Mouse (Mus musculus) MEL (cell line): Measurements from ENCODE around the gene Aldh16a1. TPM values are rescaled to one million over a fixed set of nuclear protein-coding genes. Genes with fewer than 3 reads are reported as not detected.

ENCODE experiments used
- DNase-seq: peaks from one replicate; pipeline ENCODE4 v3.0.0; 2011; ENCODE audit warnings: low read depth, low spot score
- H3K27ac ChIP-seq: 2 replicates; pipeline ENCODE4 v1.5.1; 2012; ENCODE audit warnings: low read depth, mild to moderate bottlenecking, control low read depth, low read length, moderate library complexity; ENCODE audit not compliant: control insufficient read depth
- H3K27me3 ChIP-seq, 2 experiments: fragments of 150-350 bp in 1 of 2; sonication (generic) in 1 of 2; 2 replicates each; pipeline ENCODE4 v1.6.1; 2012; ENCODE audit warnings: low read length in 2 of 2, mild to moderate bottlenecking in 2 of 2, improper control_type of control experiment in 1 of 2, moderate library complexity in 1 of 2; ENCODE audit not compliant: insufficient read depth in 2 of 2, control insufficient read depth in 1 of 2
- H3K36me3 ChIP-seq, 2 experiments: 2 replicates each; pipeline ENCODE4 v1.6.1; 2012 to 2014; ENCODE audit warnings: low read length in 2 of 2, improper control_type of control experiment in 1 of 2, inconsistent platforms in 1 of 2, mild to moderate bottlenecking in 1 of 2; ENCODE audit not compliant: insufficient read depth in 2 of 2, control insufficient read depth in 1 of 2
- H3K4me1 ChIP-seq, 2 experiments: fragments of 150-350 bp in 1 of 2; sonication (generic) in 1 of 2; 2 replicates each; pipeline ENCODE4 v1.6.1; 2012; ENCODE audit warnings: low read length in 2 of 2, improper control_type of control experiment in 1 of 2, mild to moderate bottlenecking in 1 of 2; ENCODE audit not compliant: insufficient read depth in 2 of 2, control insufficient read depth in 1 of 2
- H3K4me3 ChIP-seq, 2 experiments: fragments of 150-350 bp in 1 of 2; sonication (generic) in 1 of 2; 2 replicates each; pipeline ENCODE4 v1.5.1; 2012; ENCODE audit warnings: low read depth in 2 of 2, low read length in 2 of 2, mild to moderate bottlenecking in 2 of 2, moderate library complexity in 2 of 2, control low read depth in 1 of 2, improper control_type of control experiment in 1 of 2; ENCODE audit not compliant: control insufficient read depth in 1 of 2, insufficient read depth in 1 of 2
- H3K79me2 ChIP-seq: 2 replicates; pipeline ENCODE4 v1.6.1; 2012; ENCODE audit warnings: mild to moderate bottlenecking, low read length, moderate library complexity; ENCODE audit not compliant: control insufficient read depth, poor library complexity, insufficient read depth
- H3K9ac ChIP-seq: 2 replicates; pipeline ENCODE4 v1.6.1; 2012; ENCODE audit warnings: low read depth, mild to moderate bottlenecking, control low read depth, low read length, moderate library complexity; ENCODE audit not compliant: control insufficient read depth, poor library complexity, severe bottlenecking
- H3K9me3 ChIP-seq: fragments of 150-350 bp; sonication (generic); replicated peaks from 2 replicates; pipeline ENCODE4 v1.6.1; 2012; ENCODE audit warnings: mild to moderate bottlenecking, low read length, improper control_type of control experiment, moderate library complexity; ENCODE audit not compliant: insufficient read depth
- GATA1 ChIP-seq: IDR thresholded peaks from 2 replicates; pipeline ENCODE4 v1.6.1; 2011; ENCODE audit warnings: low read depth, low read length, improper control_type of control experiment
- MEF2A ChIP-seq: IDR thresholded peaks from 2 replicates; pipeline ENCODE4 v1.6.1; 2014; ENCODE audit warnings: low read depth, mild to moderate bottlenecking, inconsistent platforms, low read length, improper control_type of control experiment; ENCODE audit not compliant: poor library complexity, insufficient replicate concordance, severe bottlenecking; ENCODE audit errors: extremely low read depth
- MYC ChIP-seq: IDR thresholded peaks from 2 replicates; pipeline ENCODE4 v1.6.1; 2011; ENCODE audit warnings: low read depth, mild to moderate bottlenecking, low read length, improper control_type of control experiment, moderate library complexity
- NRF1 ChIP-seq: IDR thresholded peaks from 2 replicates; pipeline ENCODE4 v1.6.1; 2014; ENCODE audit warnings: low read depth, mild to moderate bottlenecking, inconsistent platforms, low read length, improper control_type of control experiment, moderate library complexity; ENCODE audit not compliant: poor library complexity, insufficient read depth, severe bottlenecking
- POLR2A ChIP-seq, 2 experiments: IDR thresholded peaks; 2 replicates each; pipeline ENCODE4 v1.6.1; 2011 to 2012; ENCODE audit warnings: low read length in 2 of 2, mild to moderate bottlenecking in 2 of 2, control low read depth in 1 of 2, improper control_type of control experiment in 1 of 2, low read depth in 1 of 2, moderate library complexity in 1 of 2; ENCODE audit not compliant: control insufficient read depth in 1 of 2, insufficient read depth in 1 of 2, poor library complexity in 1 of 2
- RCOR1 ChIP-seq: IDR thresholded peaks from 2 replicates; pipeline ENCODE4 v1.6.1; 2012; ENCODE audit warnings: low read depth, mild to moderate bottlenecking, inconsistent platforms, low read length, improper control_type of control experiment
- SIN3A ChIP-seq: IDR thresholded peaks from 2 replicates; pipeline ENCODE4 v1.6.1; 2012; ENCODE audit warnings: low read length, improper control_type of control experiment, inconsistent platforms
- TAL1 ChIP-seq: IDR thresholded peaks from 2 replicates; pipeline ENCODE4 v1.6.1; 2012; ENCODE audit warnings: mild to moderate bottlenecking, inconsistent platforms, low read length, moderate library complexity, mixed read lengths
- TCF12 ChIP-seq: IDR thresholded peaks from 2 replicates; pipeline ENCODE4 v1.6.1; 2014; ENCODE audit warnings: low read depth, mild to moderate bottlenecking, inconsistent platforms, low read length, improper control_type of control experiment, moderate library complexity
- ZKSCAN1 ChIP-seq: IDR thresholded peaks from 2 replicates; pipeline ENCODE4 v1.6.1; 2012; ENCODE audit warnings: low read depth, mild to moderate bottlenecking, inconsistent platforms, low read length, improper control_type of control experiment, moderate library complexity
- polyA plus RNA-seq, 2 experiments: library from polyadenylated mRNA; stranded (reverse) in 1 of 2; unstranded in 1 of 2; fragments of >175 nt in 1 of 2; fragments of >200 nt in 1 of 2; gene quantifications; 2 replicates each; pipeline versions ENCODE4 v1.2.1 to v1.2.4; 2012; ENCODE audit warnings: low replicate concordance in 2 of 2, low read depth in 1 of 2; ENCODE audit not compliant: insufficient read length in 2 of 2, insufficient read depth in 1 of 2, missing spikeins in 1 of 2
- total RNA-seq: library from RNA; depleted of rRNA; stranded (reverse); fragments of 300-350 nt; gene quantifications from 2 replicates; pipeline ENCODE4 v1.2.3, GENCODE M21; 2012

Aldh16a1 gene
- total and polyA plus RNA-seq, 3 experiments = 33.9 to 61.6 TPM; not detected in 1

- no peaks in the 10 kb centered on the region for H3K27me3 ChIP-seq
- no peak overlapping the region for H3K27ac ChIP-seq
- TF ChIP-seq SIN3A (no peak), TCF12 (no peak), MYC (no peak), NRF1 (no peak), MEF2A (no peak), RCOR1 (no peak), TAL1 (no peak), GATA1 (no peak), POLR2A (IDR thresholded peaks at IDR 0.05; ENCODE audit: control insufficient read depth in 1 of 2, insufficient read depth in 1 of 2, low read depth in 1 of 2, low read length in 2 of 2, poor library complexity in 1 of 2) (no peak)
- H3K79me2 ChIP-seq = no peaks in the 10 kb centered on the region
- H3K4me1 ChIP-seq = peaks cover 2 to 15% of the 10 kb centered on the region in 2 experiments; a peak in 3 of 4 replicates
- H3K36me3 ChIP-seq = no peaks in the 10 kb centered on the region; a peak in 1 of 4 replicates
- H3K9me3 ChIP-seq = no peaks in the 10 kb centered on the region
- DNase-seq = no peak
- no peak overlapping the region for H3K4me3 ChIP-seq
- no peak overlapping the region for H3K9ac ChIP-seq
Observed at GRCm38 (mm10) chr7:45106441-45106840, 47.9 kb downstream of the Aldh16a1 start.

DNA sequence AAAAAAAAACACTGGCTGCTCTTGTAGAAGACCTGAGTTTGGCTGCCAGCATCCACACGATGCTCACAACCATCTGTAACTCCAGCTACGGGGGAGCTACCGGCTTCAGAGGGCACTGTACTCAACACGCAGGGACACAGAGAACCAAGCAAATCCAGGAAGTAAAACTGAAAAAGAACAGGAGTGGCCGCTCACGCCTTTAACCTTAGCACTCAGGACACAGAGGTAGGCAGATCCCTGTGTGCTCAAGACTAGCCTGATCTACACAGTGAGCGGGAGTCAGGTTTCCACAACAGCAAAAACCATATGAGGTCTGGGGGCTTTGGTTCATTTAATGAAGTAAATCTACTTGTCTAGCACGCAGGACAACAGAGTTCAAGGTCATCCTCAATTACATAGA lies 48.9 kb downstream of the Aldh16a1 start:
- no peak for TF ChIP-seq ZKSCAN1
- H3K9me3 ChIP-seq = no peaks in the 10 kb centered on the region
- H3K27me3 ChIP-seq = no peaks in the 10 kb centered on the region
- DNase-seq = no peak
- H3K36me3 ChIP-seq = no peaks in the 10 kb centered on the region; a peak in 1 of 4 replicates
- H3K4me3 ChIP-seq = no peak overlapping the region
- H3K79me2 ChIP-seq = no peaks in the 10 kb centered on the region
- H3K4me1 ChIP-seq = peaks cover 2 to 15% of the 10 kb centered on the region in 2 experiments; a peak in 3 of 4 replicates
- no peak overlapping the region for H3K27ac ChIP-seq
- no peak overlapping the region for H3K9ac ChIP-seq

- TF ChIP-seq MYC = no peak
- TF ChIP-seq POLR2A (IDR thresholded peaks at IDR 0.05; ENCODE audit: control insufficient read depth in 1 of 2, insufficient read depth in 1 of 2, low read depth in 1 of 2, low read length in 2 of 2, poor library complexity in 1 of 2) = no peak
- no peaks in the 10 kb centered on the region for H3K27me3 ChIP-seq
- H3K4me1 ChIP-seq = peaks cover 2 to 15% of the 10 kb centered on the region in 2 experiments; a peak in 3 of 4 replicates
- no peak for DNase-seq
- H3K9ac ChIP-seq = no peak overlapping the region
- no peaks in the 10 kb centered on the region for H3K79me2 ChIP-seq
- no peaks in the 10 kb centered on the region for H3K9me3 ChIP-seq
- no peaks in the 10 kb centered on the region; a peak in 1 of 4 replicates for H3K36me3 ChIP-seq
- H3K27ac ChIP-seq = no peak overlapping the region
- no peak overlapping the region for H3K4me3 ChIP-seq
Observed at GRCm38 (mm10) chr7:45104941-45105340, 49.4 kb downstream of the Aldh16a1 start.
